Mouse (Mus musculus) testis, adult 2 months (tissue): ENCODE results near the gene Ch25h.

Experiments used
- CTCF ChIP-seq: fragments of 200-500 bp; IDR thresholded peaks from 2 replicates; pipeline ENCODE4 v1.5.1; 2012; ENCODE audit warnings: low read depth, mild to moderate bottlenecking, inconsistent platforms, low read length, moderate library complexity; ENCODE audit not compliant: control insufficient read depth, insufficient read depth, insufficient replicate concordance
- POLR2A ChIP-seq: fragments of 200-500 bp; IDR thresholded peaks from 2 replicates; pipeline ENCODE4 v1.6.1; 2012; ENCODE audit warnings: low read depth, mild to moderate bottlenecking, inconsistent platforms, low read length, moderate library complexity; ENCODE audit not compliant: control insufficient read depth

GRCm38 (mm10) chr19:34450784-34451370 lies 24.1 kb downstream of the Ch25h start:
- TF ChIP-seq CTCF = no peak
- no peak for TF ChIP-seq POLR2A
